Mouse (Mus musculus) kidney, adult 2 months (tissue): ENCODE results near the gene Ppp2r3a. TPM values are rescaled to one million over a fixed set of nuclear protein-coding genes. Genes with fewer than 3 reads are reported as not detected.

Experiments used
- DNase-seq: peaks from one replicate; pipeline ENCODE4 v3.0.0; 2021
- H3K27ac ChIP-seq: fragments of 200-500 bp; 2 replicates; pipeline ENCODE4 v1.5.1; 2012; ENCODE audit warnings: low read depth, low read length, control low read depth, inconsistent platforms; ENCODE audit not compliant: insufficient read depth
- H3K27me3 ChIP-seq: fragments of 200-500 bp; replicated peaks from 2 replicates; pipeline ENCODE4 v1.6.1; 2012; ENCODE audit warnings: mild to moderate bottlenecking, moderate library complexity, low read length, inconsistent platforms; ENCODE audit not compliant: control insufficient read depth, insufficient read depth
- H3K36me3 ChIP-seq: fragments of 200-500 bp; 2 replicates; pipeline ENCODE4 v1.6.1; 2012; ENCODE audit warnings: mild to moderate bottlenecking, moderate library complexity, low read length, inconsistent platforms; ENCODE audit not compliant: control insufficient read depth, insufficient read depth
- H3K4me1 ChIP-seq: fragments of 200-500 bp; 2 replicates; pipeline ENCODE4 v1.6.1; 2011; ENCODE audit warnings: low read length; ENCODE audit not compliant: control insufficient read depth, insufficient read depth
- H3K4me3 ChIP-seq: fragments of 200-500 bp; 2 replicates; pipeline ENCODE4 v1.5.1; 2011; ENCODE audit warnings: mild to moderate bottlenecking, low read depth, low read length, control low read depth; ENCODE audit not compliant: insufficient read depth
- CTCF ChIP-seq: fragments of 200-500 bp; conservative IDR thresholded peaks from 2 replicates; pipeline ENCODE4 v1.5.1; 2011; ENCODE audit warnings: low read depth, mild to moderate bottlenecking, control low read depth, low read length, moderate library complexity, mixed read lengths; ENCODE audit not compliant: insufficient read depth, insufficient read length
- POLR2A ChIP-seq: fragments of 200-500 bp; IDR thresholded peaks from one replicate; pipeline ENCODE4 v1.6.1; 2011; ENCODE audit warnings: low read depth, low read length, control low read depth
- WGBS: fragments of 180-500 bp; shearing (Covaris S2); methylation state at CpG from one replicate; pipeline ENCODE4 v1.1.7; 2018; 5-methylcytosine and 5-hydroxymethylcytosine counted together
- polyA plus RNA-seq: library from polyadenylated mRNA; depleted of rRNA; stranded (reverse); fragments of >200 nt; gene quantifications from 2 replicates; pipeline ENCODE4 v1.2.3, GENCODE M21; 2012

Gene Ppp2r3a
- polyA plus RNA-seq, 1 experiment, result 17.6 TPM

DNA sequence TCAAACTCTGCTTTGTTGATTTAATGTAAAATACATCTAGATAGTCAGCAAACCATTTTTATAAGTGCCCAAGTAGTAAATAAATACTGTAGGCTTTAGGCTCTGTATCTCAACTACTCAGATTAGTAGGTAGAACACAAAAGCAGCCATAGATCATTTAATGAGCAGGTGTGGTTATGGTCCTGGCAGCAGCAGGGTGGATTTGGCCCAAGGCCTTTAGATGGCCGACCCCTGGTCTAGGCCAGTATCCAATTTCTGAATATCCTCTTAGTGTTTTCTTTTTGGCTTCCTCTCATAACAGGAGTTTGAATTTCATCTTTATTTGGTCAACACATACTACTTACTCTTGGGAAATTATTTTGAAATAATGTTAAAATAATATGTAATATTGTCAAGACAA lies 46.4 kb downstream of the Ppp2r3a start:
- H3K4me1 ChIP-seq, result peaks cover 25% of the 10 kb centered on the region
- H3K27ac ChIP-seq, result 0 out of 2 replicates have a peak overlapping the region, but pooled peaks have one; percentile 16
- TF ChIP-seq POLR2A (no peak), CTCF (no peak)
- no peaks in the 10 kb centered on the region for H3K36me3 ChIP-seq
- DNase-seq, result no peak
- no peaks in the 10 kb centered on the region for H3K27me3 ChIP-seq
- WGBS, result 8% methylated on average over 1 of the region's 1 CpGs
- no peak overlapping the region for H3K4me3 ChIP-seq

- Histone ChIP-seq H3K4me3 (no peak overlapping the region), H3K4me1 (peaks cover 25% of the 10 kb centered on the region), H3K36me3 (no peaks in the 10 kb centered on the region), H3K27ac (no peak overlapping the region), H3K27me3 (no peaks in the 10 kb centered on the region)
- 86% methylated on average over 3 of the region's 3 CpGs for WGBS
- no peak for DNase-seq
- peak; percentile 43 for TF ChIP-seq CTCF
- no peak for TF ChIP-seq POLR2A
Observed at GRCm38 (mm10) chr9:101204059-101204458, 47.5 kb downstream of the Ppp2r3a start.

DNA sequence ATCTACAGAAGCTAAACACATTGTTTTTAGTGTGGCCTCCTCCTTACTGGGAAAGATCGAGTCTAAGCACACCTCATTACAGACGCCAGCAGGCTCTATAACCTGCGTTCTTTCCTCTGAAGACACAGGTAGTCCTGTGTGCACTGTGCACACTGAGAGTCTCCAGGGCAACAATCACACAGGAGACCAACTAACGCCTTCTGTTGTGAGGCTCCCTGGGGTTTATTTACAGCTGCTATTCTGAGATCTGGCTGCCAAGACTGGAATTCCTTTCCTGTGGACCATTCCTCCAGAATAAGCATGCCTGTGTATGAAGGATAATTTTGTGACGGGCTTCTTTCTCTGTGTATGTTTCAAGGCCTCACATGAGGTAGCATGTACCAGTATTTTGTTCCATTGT lies 51.0 kb downstream of the Ppp2r3a start:
- DNase-seq, result no peak
- Histone ChIP-seq H3K4me1 (peaks cover 9% of the 10 kb centered on the region; the same call in 1 of the 2 replicates), H3K36me3 (no peaks in the 10 kb centered on the region; the same call in 1 of the 2 replicates), H3K27me3 (no peaks in the 10 kb centered on the region), H3K4me3 (no peak overlapping the region), H3K27ac (peak overlapping the region; percentile 23; the same call in 1 of the 2 replicates)
- WGBS, result 44% methylated on average over 5 of the region's 5 CpGs
- TF ChIP-seq POLR2A (no peak), CTCF (no peak)

GRCm38 (mm10) chr9:101198804-101199203 lies 52.8 kb downstream of the Ppp2r3a start:
- Histone ChIP-seq H3K4me3 (no peak overlapping the region), H3K27ac (no peak overlapping the region), H3K4me1 (peaks cover 7% of the 10 kb centered on the region; the same call in 1 of the 2 replicates), H3K27me3 (no peaks in the 10 kb centered on the region), H3K36me3 (peaks cover 2% of the 10 kb centered on the region)
- no peak for TF ChIP-seq CTCF
- TF ChIP-seq POLR2A, result no peak
- WGBS, result 64% methylated on average over 6 of the region's 6 CpGs
- no peak for DNase-seq

DNA sequence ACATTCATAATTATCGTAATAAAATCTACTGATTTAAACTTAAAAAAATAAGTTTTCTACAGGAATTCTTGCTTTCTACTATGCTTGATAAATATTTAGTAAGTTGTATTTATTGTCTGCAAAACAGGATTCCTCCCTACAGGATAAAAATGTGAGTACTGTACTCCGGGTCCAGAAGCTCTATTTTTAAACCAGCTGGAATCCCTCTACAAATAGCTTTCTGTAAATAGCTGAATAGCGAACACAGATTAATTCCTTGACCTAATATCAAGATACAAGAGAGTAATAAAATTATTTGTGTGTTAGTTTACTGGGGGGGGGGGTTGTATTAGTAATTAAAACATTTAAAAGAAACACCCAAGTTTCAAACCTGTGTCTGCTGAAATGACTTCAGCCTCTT lies 53.3 kb downstream of the Ppp2r3a start:
- DNase-seq, result no peak
- Histone ChIP-seq H3K4me3 (no peak overlapping the region), H3K36me3 (peaks cover 2% of the 10 kb centered on the region), H3K4me1 (peaks cover 7% of the 10 kb centered on the region; the same call in 1 of the 2 replicates), H3K27ac (no peak overlapping the region), H3K27me3 (no peaks in the 10 kb centered on the region)
- TF ChIP-seq POLR2A (no peak), CTCF (no peak)
- WGBS, result 67% methylated on average over 3 of the region's 3 CpGs

DNA sequence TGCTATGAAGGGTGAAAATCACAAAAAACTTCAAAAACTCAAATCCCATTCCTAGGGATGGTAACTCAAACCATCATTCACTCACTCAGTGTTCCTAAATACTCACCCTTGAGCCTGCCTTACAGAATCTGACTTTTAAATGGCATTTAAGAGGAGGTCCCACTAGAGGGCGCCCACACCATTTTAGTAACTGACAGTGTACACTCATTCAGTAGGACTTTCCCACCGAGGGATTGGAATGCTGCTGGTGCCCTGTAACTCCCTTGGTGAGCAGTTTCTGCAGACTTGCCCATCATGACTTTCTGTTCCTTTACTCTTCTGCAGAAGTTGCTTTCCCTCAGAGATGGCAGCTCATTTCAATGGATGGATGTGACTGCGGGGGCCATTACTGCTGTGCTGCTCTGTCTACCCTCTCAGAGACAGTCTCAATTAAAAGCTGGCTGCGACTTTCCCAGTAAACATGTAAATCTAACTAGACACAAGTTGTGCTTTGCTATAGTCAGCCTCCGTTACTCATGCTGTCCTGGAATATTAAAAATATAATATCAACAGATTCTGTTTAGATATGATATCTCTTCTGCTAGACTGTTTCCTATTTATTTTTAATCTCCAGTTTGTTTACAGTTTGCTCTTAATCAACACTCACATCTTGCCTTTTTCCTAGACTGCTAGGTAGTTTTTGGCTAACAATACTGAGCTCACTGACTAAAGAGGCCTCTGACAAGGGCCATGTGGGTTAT lies 69.5 kb downstream of the Ppp2r3a start:
- TF ChIP-seq CTCF (peak; percentile 65), POLR2A (no peak)
- Histone ChIP-seq H3K36me3 (peaks cover 7% of the 10 kb centered on the region), H3K4me1 (no peaks in the 10 kb centered on the region), H3K27me3 (no peaks in the 10 kb centered on the region), H3K27ac (no peak overlapping the region; the same call in 1 of the 2 replicates), H3K4me3 (no peak overlapping the region)
- WGBS, result 31% methylated on average over 5 of the region's 5 CpGs
- peak; percentile 91 for DNase-seq

DNA sequence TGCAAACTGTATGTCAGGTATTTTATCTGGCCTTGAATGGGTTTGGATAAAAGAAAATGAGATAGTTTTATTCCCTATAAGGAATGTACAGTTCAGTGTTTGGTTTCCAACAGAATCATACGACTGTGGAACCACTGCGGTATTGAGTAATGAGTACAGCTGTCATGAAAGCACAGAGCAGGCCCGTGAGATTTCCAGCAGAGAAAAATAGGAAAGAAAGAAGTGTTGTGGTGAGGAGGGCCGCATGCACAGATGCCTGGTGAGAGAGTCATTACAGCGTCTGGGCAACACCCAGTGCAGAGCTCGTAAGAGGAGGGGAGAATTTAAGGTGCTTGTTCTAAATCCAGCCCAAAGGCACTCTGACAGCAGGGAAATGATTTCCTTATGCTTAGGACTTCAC lies 70.3 kb downstream of the Ppp2r3a start:
- no peaks in the 10 kb centered on the region for H3K4me1 ChIP-seq
- TF ChIP-seq CTCF (no peak), POLR2A (no peak)
- peaks cover 7% of the 10 kb centered on the region for H3K36me3 ChIP-seq
- no peak for DNase-seq
- 92% methylated on average over 6 of the region's 6 CpGs for WGBS
- no peak overlapping the region for H3K27ac ChIP-seq
- no peaks in the 10 kb centered on the region for H3K27me3 ChIP-seq
- no peak overlapping the region for H3K4me3 ChIP-seq

- no peak for DNase-seq
- H3K4me3 ChIP-seq, result no peak overlapping the region
- no peak overlapping the region for H3K27ac ChIP-seq
- no peaks in the 10 kb centered on the region for H3K4me1 ChIP-seq
- WGBS, result 59% methylated on average over 2 of the region's 2 CpGs
- TF ChIP-seq POLR2A (no peak), CTCF (no peak)
- no peaks in the 10 kb centered on the region for H3K27me3 ChIP-seq
- H3K36me3 ChIP-seq, result peaks cover 5% of the 10 kb centered on the region
Observed at GRCm38 (mm10) chr9:101180234-101180633, 71.4 kb downstream of the Ppp2r3a start.
